Mouse (Mus musculus): Measurements from ENCODE around the gene Gm20388.

The Gm20388 gene

GRCm38 (mm10) chr8:122812610-122813250 lies 2902.1 kb downstream of the Gm20388 start:
- no peak for DNase-seq (ENCODE audit: low spot score)

- DNase-seq (ENCODE audit: low spot score): no peak
Observed at GRCm38 (mm10) chr8:122814608-122815007, 2904.0 kb downstream of the Gm20388 start.

- no peak for DNase-seq (ENCODE audit: low spot score)
Observed at GRCm38 (mm10) chr8:122816965-122817364, 2906.3 kb downstream of the Gm20388 start.

DNA sequence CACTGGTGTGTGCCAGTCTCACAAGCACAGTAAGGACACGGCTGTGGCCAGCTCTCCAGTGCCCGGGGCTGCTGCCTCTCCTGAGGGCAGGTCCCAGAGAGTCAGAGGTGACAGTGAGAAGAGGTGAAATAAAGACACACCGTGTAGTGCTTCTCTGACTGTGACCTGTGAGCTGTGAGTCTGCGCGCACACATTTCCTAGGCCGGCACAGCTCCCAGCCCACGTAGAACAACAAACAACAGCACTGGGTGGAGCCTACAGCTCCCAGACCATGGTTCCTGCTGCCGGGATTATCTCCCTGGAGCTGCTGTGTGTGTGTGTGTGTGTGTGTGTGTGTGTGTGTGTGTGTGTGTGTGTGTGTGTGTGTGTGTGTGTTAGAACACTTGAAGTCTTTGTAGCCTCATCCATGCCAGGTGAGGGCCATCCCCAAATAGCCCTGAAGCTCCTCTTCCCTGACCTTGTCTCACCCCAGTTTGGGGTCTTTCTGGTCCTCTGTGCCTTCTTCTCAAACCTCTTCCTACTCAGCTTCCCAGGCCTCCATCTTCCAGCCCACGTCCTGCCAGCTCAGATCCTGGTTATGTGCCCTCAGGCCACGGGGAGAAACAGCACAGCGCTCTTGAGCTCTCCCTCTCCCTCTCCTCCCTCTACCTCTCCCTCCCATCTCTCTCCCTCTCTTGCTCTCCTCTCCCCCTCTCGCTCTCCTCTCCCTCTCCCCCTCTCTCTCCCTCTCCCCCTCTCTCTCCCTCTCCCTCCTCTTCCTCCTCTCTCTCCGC lies 2907.3 kb downstream of the Gm20388 start:
- no peak for DNase-seq (ENCODE audit: low spot score)

GRCm38 (mm10) chr8:122819776-122820175 lies 2909.1 kb downstream of the Gm20388 start:
- DNase-seq (ENCODE audit: low spot score): no peak

GRCm38 (mm10) chr8:122824571-122824970 lies 2913.9 kb downstream of the Gm20388 start:
- no peak for DNase-seq (ENCODE audit: low spot score)

- no peak for DNase-seq (ENCODE audit: low spot score)
Observed at GRCm38 (mm10) chr8:122824986-122825385, 2914.3 kb downstream of the Gm20388 start.

DNA sequence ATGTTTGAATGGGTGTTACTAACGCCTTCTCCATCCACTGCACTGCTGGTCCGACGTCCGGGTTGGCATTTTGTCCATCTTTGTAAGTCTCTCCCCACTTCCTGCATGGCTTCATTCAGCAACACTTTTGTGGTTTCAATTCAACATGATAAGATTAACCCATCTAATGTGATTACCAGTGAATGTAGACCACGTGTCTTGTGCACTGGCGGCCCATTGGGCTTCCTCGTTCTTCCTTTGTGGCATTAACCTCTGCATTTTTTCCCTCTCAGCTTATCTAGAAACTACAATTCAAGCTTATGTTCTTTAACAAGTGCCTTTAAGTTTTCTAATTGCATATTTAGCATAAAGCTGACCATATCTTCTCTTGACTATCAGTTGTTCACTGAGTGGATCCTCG lies 2914.8 kb downstream of the Gm20388 start:
- DNase-seq (ENCODE audit: low spot score): no peak

DNA sequence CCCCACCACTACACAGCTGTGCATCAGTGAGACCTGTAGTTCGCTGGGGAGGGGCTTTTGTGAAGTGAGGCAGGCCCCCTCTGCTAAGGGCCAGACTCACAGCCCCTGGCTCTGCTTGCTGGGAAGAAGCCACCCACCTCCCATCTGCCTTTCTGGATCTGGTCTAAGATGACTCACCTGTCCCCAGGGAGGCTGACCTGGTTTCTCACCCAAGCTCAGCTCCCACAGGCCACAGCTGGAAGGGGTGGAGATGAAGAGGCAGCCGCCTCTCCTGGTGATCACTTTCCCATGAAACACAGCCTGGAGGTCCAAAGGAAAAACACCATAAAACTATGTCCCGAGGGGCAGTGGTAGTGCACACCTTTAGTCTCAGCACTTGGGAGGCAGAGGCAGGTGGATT lies 2918.8 kb downstream of the Gm20388 start:
- DNase-seq (ENCODE audit: low spot score): no peak

DNA sequence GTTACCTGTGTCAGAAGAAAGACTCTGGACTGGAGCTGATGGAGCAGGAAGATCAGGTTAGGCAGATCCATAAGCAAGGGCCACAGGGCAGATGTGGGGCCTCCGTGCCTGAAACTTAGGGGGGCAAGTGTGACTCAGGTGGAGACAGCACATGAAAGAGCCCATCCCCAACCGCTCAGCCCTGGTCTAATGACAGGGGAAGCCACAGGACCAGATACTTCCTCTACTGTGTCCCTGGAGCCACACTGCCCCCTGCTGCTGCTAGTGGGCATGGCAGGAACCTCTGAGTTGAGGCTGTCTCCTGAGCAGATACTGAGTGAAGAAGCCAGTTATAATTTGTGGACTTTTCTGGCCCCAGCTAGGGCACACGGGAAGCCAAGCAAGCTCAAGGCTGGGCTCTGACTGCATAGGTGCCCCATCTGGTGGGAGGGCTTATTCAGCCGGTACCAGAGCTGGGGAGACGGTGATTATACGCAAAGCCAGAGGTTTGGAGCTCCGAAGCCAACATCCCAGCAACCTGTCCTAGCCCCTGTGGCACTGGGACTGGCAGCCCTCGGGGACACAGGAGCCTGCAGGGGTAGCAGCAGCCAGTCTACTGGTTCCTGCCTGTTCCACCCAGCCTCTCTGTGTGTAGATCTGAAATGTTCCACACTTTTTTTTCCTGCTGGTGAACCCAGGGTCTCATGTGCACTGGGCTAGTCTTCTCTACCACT lies 2919.9 kb downstream of the Gm20388 start:
- peak; percentile 83 for DNase-seq (ENCODE audit: low spot score)

GRCm38 (mm10) chr8:122834416-122834815 lies 2923.8 kb downstream of the Gm20388 start:
- DNase-seq (ENCODE audit: low spot score): no peak

DNA sequence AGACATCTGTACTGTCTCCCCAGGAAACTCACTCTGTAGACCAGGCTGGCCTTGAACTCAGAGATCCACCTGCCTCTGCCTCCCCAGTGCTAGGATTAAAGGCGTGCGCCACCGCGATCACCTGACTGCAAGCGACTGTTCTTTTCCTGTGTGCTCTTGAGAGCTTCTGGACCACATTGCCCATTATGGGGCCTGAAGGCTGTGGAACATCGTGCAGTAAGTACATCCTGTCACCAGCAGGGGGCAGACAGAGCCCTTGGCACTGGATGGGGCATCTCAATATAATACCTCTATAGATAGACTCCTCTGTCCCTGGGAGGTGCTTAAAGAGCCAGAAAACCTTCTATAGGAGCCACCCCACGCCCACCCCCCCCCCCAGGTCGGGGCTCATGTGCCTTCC lies 2924.3 kb downstream of the Gm20388 start:
- DNase-seq (ENCODE audit: low spot score): peak; percentile 70

DNA sequence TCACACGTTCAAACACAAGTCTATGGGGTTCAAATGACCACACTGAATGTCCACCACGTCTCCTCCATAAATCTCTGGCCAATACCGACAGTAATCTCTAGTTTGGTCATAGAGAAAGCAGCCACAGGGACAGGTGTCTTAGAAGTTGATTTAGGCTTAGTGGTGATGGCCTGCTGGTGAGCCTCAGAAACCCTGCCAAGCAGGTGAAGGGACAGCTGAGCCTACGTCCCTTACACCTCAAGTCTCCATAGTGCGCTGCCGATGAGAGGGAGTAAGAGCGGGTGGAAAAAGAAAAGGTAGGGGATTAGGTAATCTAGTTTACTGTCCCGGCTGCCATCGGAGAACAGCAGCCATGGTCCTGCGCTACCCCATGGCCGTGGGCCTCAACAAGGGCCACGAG lies 2925.6 kb downstream of the Gm20388 start:
- DNase-seq (ENCODE audit: low spot score): no peak

DNA sequence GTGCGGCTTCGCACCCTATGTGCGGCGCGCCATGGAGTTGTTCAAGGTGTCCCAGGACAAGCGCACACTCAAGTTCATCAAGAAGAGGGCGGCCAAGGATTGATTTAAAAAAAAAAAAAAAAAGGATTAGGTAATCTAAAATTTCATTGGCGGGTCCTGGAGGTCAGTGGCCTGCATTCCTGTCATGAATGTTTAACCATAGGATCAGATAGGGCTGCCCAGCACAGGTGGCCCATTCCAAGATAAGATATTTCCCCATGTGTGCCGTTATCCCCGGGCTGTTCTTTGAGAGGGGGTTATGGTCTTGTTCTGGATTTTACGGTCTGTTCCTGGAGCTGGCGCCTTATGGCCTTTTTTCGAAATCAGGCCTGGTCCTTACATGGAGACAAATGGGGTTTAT lies 2926.1 kb downstream of the Gm20388 start:
- DNase-seq (ENCODE audit: low spot score): no peak

GRCm38 (mm10) chr8:122844161-122844560 lies 2933.5 kb downstream of the Gm20388 start:
- no peak for DNase-seq (ENCODE audit: low spot score)

- no peak for DNase-seq (ENCODE audit: low spot score)
Observed at GRCm38 (mm10) chr8:122845662-122846061, 2935.0 kb downstream of the Gm20388 start.

- DNase-seq (ENCODE audit: low spot score): no peak
Observed at GRCm38 (mm10) chr8:122847829-122848561, 2937.4 kb downstream of the Gm20388 start, which contains the start of gene Cdh15. Gene Cdh15 (plus strand): TSS chr8:122847966.

DNA sequence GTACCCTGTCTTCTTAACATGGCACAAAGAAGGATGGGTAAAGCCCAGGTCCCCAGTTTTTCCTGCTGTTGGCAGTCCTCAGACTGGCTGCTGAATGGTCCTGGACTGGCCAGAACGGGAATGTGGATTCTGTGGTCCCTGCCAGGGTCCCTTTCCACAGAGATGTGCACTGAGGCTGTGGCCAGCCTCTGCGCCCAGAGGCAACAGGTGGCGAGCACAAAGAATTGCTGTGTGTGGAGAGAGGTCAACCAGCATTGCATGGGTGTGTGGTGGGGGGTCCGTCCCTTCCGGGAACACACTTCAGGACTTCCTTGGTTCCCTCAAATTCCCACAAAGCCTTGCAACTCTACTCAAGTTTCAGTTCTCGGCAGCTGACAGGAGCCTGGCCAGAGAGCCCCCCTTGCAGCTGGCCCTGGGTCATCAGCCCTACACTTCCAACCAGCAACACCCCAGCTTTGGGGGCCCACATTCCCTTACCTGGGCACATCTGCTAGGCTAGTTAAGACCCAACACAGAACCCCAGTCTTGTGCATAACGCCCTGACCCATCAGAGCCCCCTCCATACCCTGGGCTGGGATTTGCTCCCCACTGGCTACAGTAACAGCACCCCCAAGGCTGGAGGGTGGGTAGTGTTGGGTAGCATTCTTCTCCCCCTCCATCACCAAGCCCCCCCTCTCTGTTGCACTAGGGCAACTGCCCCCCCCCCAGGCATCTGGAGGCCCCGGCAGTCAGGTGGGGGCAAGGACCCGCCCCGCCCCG lies 2938.7 kb downstream of the Gm20388 start:
- no peak for DNase-seq (ENCODE audit: low spot score)

DNA sequence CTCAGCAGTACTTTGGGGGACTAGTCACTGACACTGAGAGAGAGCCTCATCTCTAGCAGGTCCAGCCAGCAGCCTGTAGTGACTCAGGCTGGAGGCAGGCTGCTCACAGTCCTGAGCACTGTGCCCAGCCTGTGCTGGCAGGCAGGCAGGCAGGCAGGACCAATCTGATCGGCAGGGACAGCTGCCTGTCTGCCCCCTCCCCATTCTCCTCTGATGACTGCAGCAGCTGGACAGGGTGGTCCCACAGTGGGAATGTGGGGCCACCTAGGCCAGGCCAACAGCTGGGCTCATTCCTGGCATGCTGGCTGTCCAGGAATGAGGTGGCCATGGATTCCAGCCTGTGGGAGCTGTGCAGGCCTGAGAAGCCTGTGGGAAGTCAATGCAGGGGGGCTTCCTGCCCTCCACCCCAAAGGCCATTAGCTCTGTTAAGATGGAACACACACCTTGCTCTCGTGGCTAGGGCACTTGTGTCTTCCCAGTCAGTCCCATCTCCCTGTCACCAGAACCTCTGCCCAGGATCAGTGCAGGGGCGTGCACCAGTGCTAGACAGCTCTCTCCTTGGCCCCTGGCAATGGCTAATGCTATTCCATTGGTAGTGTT lies 2940.1 kb downstream of the Gm20388 start:
- DNase-seq (ENCODE audit: low spot score): no peak

DNA sequence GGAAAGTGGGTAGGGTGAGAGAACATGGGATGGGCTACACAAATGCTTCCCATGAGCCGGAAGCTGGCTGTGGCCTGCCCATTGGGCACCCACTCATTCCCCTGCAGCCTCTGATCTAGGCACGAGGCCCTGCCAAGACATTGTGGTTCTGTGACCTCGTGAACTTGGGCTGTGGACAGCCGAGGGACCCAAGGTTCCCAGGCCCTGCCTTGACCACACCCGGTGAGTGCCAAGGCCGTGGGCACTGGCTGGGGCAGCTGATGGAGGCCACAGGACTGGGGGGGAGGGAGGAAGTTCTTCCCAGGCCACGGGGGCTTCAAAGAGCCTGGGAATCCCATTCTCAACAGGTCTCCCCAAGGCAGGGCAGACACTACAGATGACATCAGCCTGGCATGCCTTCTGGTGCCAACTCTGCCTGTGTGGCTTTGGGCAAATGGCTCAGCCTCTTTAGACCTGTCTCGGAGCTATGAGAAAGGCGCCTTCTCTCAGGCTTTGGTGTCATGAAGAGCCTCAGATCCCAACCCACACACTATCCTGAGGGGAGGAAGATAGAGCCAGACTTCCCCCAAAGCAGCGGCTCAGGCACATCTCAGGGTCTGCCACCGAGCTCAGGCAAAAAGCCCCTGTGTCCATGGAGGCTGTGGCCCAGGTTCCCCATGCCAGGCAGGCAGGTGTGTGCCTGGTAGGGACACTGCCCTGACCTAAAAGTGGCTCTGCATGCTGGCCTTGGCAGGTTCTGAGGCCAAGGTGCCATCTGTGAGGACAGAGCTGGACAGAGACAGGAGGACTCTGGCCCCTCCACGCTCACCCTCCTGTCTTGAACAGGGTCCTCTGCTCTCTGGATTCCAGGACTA lies 2941.3 kb downstream of the Gm20388 start:
- no peak for DNase-seq (ENCODE audit: low spot score)

Measured in T-cell, adult 2 months (primary cell).